Mouse (Mus musculus): ENCODE results near the gene Aifm3. TPM values are rescaled to one million over a fixed set of nuclear protein-coding genes. Genes with fewer than 3 reads are reported as not detected.

Gene Aifm3
- not detected for polyA plus RNA-seq (2017; shearing (Covaris generic))

DNA sequence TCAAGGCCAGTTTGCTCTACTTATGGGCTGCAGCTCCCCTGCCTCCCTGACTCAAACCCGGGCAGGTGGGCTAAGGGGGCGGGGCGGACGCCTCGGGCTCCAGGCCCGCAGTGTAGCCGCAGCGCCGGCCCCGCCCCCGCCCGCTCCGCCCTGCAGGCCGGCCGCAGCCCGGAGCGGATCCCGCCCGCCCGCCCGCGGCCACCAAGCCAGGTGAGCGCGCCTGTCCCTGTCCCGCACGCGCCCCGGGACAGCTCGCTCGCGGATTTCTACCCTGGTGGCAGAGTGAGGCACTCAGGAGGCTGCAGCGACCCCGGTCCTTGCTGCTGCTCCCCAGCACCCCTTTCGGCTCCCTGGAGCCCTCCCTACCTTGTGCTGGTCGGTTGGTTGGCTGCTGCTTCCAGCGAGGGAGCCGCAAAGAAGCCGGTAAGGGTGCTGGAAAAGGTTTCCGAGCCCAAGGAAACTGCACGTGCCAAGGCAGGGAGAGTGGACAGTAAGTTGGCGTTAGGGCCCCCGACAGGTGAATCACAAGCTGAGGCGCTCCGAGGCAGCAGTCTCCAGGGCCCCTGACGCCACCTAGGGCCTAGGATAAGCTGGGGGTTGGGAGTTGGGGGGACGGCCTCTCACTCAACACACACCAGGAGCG is at the start of gene Aifm3:
TSS of gene Aifm3 (plus strand) at position 143 of the 643 bp plus-strand sequence.

GRCm38 (mm10) chr16:17451541-17452372 is 37.7 kb upstream of the Aifm3 start, which contains the start of gene Crkl:
TSS of gene Crkl (plus strand) at chr16:17451987.

DNA sequence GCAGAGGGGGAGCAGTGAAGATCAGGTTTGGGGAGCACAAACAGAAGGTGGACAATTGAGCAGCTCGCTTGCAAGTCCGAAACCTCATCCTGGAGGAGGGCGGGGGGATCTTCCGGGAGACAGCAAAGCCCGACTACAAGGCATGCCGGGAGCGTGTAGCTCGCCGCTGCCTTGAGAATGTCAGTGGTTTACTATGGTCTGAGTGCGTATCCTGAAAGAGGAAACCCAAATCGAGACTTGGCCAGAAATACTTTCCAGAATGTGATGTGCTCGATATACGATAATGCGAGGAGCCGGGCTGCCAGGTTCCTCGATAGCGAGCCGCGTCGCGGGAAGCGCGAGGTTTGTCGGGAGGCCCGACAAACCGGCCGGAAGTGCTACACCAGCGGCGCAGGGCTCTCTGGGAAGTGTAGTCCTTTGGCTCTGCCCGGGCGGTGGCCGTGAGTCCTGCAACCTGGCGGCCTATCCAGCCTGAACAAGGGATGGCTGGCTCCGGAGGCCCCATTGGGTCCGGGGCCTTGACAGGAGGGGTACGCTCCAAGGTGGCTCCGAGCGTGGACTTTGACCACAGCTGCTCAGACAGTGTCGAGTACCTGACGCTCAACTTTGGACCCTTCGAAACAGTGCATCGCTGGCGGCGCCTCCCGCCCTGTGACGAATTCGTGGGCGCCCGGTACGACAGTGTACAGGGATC is 19.3 kb downstream of the Aifm3 start, which contains the start of gene Lztr1:
TSS of gene Lztr1 (plus strand) at position 143 of the 694 bp plus-strand sequence.

GRCm38 (mm10) chr16:17530640-17531288 is 41.4 kb downstream of the Aifm3 start, which contains the start of gene Thap7:
TSS of gene Thap7 (minus strand) at chr16:17531136.

Other genes with a start within 250 kb of the Aifm3 start
- 145 TPM for gene Tmem191c, start 213.5 kb upstream of the Aifm3 start, polyA plus RNA-seq (2017; shearing (Covaris generic))
- gene Serpind1, start 158.2 kb upstream of the Aifm3 start, polyA plus RNA-seq (2017; shearing (Covaris generic)) = 0.29 TPM
- gene Snap29, start 83.6 kb upstream of the Aifm3 start, polyA plus RNA-seq (2017; shearing (Covaris generic)) = 19.4 TPM
- gene Pi4ka, start 83.3 kb upstream of the Aifm3 start, polyA plus RNA-seq (2017; shearing (Covaris generic)) = 71.0 TPM
- gene Crkl, start 37.6 kb upstream of the Aifm3 start, polyA plus RNA-seq (2017; shearing (Covaris generic)) = 65.7 TPM
- gene Lztr1, start 19.1 kb downstream of the Aifm3 start, polyA plus RNA-seq (2017; shearing (Covaris generic)) = 72.2 TPM
- gene Thap7, start 41.5 kb downstream of the Aifm3 start, polyA plus RNA-seq (2017; shearing (Covaris generic)) = 80.5 TPM
- gene Lrrc74b, start 71.6 kb downstream of the Aifm3 start, polyA plus RNA-seq (2017; shearing (Covaris generic)) = not detected
- gene P2rx6, start 72.3 kb downstream of the Aifm3 start, polyA plus RNA-seq (2017; shearing (Covaris generic)) = not detected
- 1.6 TPM for gene Slc7a4, start 93.6 kb downstream of the Aifm3 start, polyA plus RNA-seq (2017; shearing (Covaris generic))
- gene Smpd4, start 129.7 kb downstream of the Aifm3 start, polyA plus RNA-seq (2017; shearing (Covaris generic)) = 20.8 TPM
- gene Ccdc74a, start 156.9 kb downstream of the Aifm3 start, polyA plus RNA-seq (2017; shearing (Covaris generic)) = 0.72 TPM
- gene Med15, start 243.3 kb downstream of the Aifm3 start, polyA plus RNA-seq (2017; shearing (Covaris generic)) = 134 TPM